Mouse (Mus musculus): ENCODE measurements around the gene Styx. TPM values are rescaled to one million over a fixed set of nuclear protein-coding genes. Genes with fewer than 3 reads are reported as not detected.

Styx gene
- polyA plus RNA-seq, 2 experiments = 23.3 to 74.1 TPM

DNA sequence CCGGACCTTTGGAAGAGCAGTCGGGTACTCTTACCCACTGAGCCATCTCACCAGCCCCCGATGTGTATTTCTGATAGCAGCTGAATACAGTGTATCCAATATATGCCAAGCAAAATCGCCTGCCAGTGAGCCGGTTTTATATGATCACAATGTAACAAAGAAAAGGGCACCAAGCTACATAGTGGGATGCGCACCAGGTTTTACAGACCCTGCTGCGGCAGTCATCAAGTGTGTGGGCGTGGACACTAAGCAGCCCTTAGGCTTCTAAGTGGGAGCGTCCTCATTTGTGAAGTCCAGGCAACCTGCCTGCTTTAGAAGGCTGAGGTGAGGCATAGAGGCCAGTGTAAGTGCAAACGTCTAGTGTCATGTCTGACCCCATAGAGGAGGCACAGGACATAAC lies 109.6 kb downstream of the Styx start:
- Histone ChIP-seq H3K9ac (ENCODE audit: low read depth, low read length, severe bottlenecking) (no peak overlapping the region), H3K36me3 (ENCODE audit: control insufficient read depth, insufficient read depth, low read length) (peaks cover 65% of the 10 kb centered on the region), H3K4me2 (replicated peaks; ENCODE audit: low read depth, low read length, severe bottlenecking) (no peak overlapping the region), H3K27ac (replicated peaks; ENCODE audit: low read depth, low read length) (no peak overlapping the region), H3K4me1 (ENCODE audit: control insufficient read depth, insufficient read depth, low read length) (no peaks in the 10 kb centered on the region), H3K9me3 (ENCODE audit: control insufficient read depth, low read length) (no peaks in the 10 kb centered on the region), H3K27me3 (ENCODE audit: control insufficient read depth, insufficient read depth, low read length) (no peaks in the 10 kb centered on the region), H3K4me3 (replicated peaks; ENCODE audit: low read length) (no peak overlapping the region)
- 90% methylated on average over 10 of the region's 10 CpGs for WGBS
- no peak for TF ChIP-seq POLR2A (IDR thresholded peaks at IDR 0.05; ENCODE audit: borderline replicate concordance, extremely low read depth, insufficient read depth, insufficient read length)
- ATAC-seq (ENCODE audit: low FRiP score, low read depth) = no peak
- DNase-seq (ENCODE audit: low spot score) = no peak

DNA sequence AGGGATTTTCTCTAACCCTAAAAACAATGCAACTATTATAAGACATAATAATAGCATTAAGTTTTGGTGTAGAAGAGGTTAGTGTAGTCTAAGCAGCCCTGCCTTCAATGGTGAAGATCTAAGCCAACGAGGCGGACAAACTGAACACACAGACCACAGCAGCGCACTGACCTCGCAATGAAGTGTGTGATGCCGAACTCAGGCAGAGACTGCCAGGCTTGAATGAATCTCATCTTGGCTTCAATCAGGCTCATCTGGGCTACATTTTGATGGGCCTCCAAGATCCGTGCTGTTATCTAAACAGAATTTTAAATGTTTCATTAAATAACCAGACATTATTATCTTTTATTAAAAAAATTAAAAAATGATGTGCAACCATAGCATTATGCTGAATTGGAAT lies 111.1 kb downstream of the Styx start:
- H3K27ac ChIP-seq (replicated peaks; ENCODE audit: low read depth, low read length) = no peak overlapping the region
- H3K36me3 ChIP-seq (ENCODE audit: control insufficient read depth, insufficient read depth, low read length) = peaks cover 78% of the 10 kb centered on the region
- H3K4me1 ChIP-seq (ENCODE audit: control insufficient read depth, insufficient read depth, low read length) = no peaks in the 10 kb centered on the region
- no peak for DNase-seq (ENCODE audit: low spot score)
- no peak for ATAC-seq (ENCODE audit: low FRiP score, low read depth)
- no peaks in the 10 kb centered on the region for H3K27me3 ChIP-seq (ENCODE audit: control insufficient read depth, insufficient read depth, low read length)
- no peaks in the 10 kb centered on the region for H3K9me3 ChIP-seq (ENCODE audit: control insufficient read depth, low read length)
- no peak overlapping the region for H3K4me3 ChIP-seq (replicated peaks; ENCODE audit: low read length)
- no peak overlapping the region for H3K9ac ChIP-seq (ENCODE audit: low read depth, low read length, severe bottlenecking)
- TF ChIP-seq POLR2A (IDR thresholded peaks at IDR 0.05; ENCODE audit: borderline replicate concordance, extremely low read depth, insufficient read depth, insufficient read length) = no peak
- H3K4me2 ChIP-seq (replicated peaks; ENCODE audit: low read depth, low read length, severe bottlenecking) = no peak overlapping the region
- WGBS = 87% methylated on average over 6 of the region's 6 CpGs

DNA sequence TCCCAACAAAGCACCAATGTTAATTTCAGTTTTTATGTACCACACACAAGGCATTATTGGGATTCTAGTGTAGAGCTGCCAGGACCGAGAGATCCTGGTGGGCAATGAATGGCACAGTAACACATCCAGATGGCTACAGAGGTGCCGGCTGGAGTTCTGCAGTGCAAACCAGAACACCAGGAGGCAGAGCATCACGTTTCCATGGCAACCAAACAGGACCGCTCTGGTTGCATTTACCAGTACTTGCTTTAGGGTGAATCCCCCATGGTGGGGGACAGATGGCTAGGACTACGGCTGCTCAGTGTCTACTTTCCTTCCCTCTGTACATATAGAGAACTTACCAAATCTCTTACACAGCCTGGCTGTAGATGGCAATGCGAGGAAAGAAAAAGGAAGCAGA lies 111.5 kb downstream of the Styx start:
- Histone ChIP-seq H3K27ac (replicated peaks; ENCODE audit: low read depth, low read length) (no peak overlapping the region), H3K4me3 (replicated peaks; ENCODE audit: low read length) (no peak overlapping the region), H3K9ac (ENCODE audit: low read depth, low read length, severe bottlenecking) (no peak overlapping the region), H3K36me3 (ENCODE audit: control insufficient read depth, insufficient read depth, low read length) (peaks cover 82% of the 10 kb centered on the region), H3K4me1 (ENCODE audit: control insufficient read depth, insufficient read depth, low read length) (no peaks in the 10 kb centered on the region), H3K9me3 (ENCODE audit: control insufficient read depth, low read length) (no peaks in the 10 kb centered on the region), H3K27me3 (ENCODE audit: control insufficient read depth, insufficient read depth, low read length) (no peaks in the 10 kb centered on the region), H3K4me2 (replicated peaks; ENCODE audit: low read depth, low read length, severe bottlenecking) (no peak overlapping the region)
- no peak for TF ChIP-seq POLR2A (IDR thresholded peaks at IDR 0.05; ENCODE audit: borderline replicate concordance, extremely low read depth, insufficient read depth, insufficient read length)
- 37% methylated on average over 6 of the region's 6 CpGs for WGBS
- ATAC-seq (ENCODE audit: low FRiP score, low read depth) = no peak
- no peak for DNase-seq (ENCODE audit: low spot score)

DNA sequence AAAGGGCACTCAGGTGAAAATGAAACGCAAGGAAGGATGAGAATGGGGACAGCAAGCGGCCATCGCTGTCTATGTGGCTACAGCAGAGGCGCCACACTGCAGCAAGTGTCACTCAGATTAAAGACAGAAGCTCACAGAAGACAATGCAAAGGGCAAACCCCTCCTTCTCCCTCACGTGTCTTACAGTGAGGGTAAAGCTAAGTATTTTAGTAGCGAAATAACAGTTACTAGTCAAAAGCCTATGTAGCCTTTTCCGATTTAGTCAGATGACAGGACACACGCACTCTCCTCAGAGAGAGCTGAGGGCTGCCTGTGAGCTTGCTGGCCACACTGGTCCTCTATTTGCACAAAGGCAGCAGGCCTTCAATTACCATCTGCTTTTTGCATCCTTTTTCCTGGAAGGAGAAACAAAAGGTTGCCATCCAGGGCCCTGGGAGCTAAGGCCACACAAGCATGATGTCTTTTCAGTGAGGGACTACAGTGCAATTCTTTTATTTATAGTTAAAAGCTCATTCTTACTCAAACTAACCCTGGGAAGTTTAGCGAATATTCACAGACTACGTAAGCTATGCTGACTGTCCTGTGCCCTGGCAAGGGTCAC lies 112.1 kb downstream of the Styx start:
- 71% methylated on average over 10 of the region's 10 CpGs for WGBS
- Histone ChIP-seq H3K4me2 (replicated peaks; ENCODE audit: low read depth, low read length, severe bottlenecking) (no peak overlapping the region), H3K27ac (replicated peaks; ENCODE audit: low read depth, low read length) (no peak overlapping the region), H3K27me3 (ENCODE audit: control insufficient read depth, insufficient read depth, low read length) (no peaks in the 10 kb centered on the region), H3K9me3 (ENCODE audit: control insufficient read depth, low read length) (no peaks in the 10 kb centered on the region), H3K4me3 (replicated peaks; ENCODE audit: low read length) (no peak overlapping the region), H3K36me3 (ENCODE audit: control insufficient read depth, insufficient read depth, low read length) (peaks cover 84% of the 10 kb centered on the region), H3K9ac (ENCODE audit: low read depth, low read length, severe bottlenecking) (no peak overlapping the region), H3K4me1 (ENCODE audit: control insufficient read depth, insufficient read depth, low read length) (no peaks in the 10 kb centered on the region)
- DNase-seq (ENCODE audit: low spot score) (no peak), ATAC-seq (ENCODE audit: low FRiP score, low read depth) (no peak)
- no peak for TF ChIP-seq POLR2A (IDR thresholded peaks at IDR 0.05; ENCODE audit: borderline replicate concordance, extremely low read depth, insufficient read depth, insufficient read length)

DNA sequence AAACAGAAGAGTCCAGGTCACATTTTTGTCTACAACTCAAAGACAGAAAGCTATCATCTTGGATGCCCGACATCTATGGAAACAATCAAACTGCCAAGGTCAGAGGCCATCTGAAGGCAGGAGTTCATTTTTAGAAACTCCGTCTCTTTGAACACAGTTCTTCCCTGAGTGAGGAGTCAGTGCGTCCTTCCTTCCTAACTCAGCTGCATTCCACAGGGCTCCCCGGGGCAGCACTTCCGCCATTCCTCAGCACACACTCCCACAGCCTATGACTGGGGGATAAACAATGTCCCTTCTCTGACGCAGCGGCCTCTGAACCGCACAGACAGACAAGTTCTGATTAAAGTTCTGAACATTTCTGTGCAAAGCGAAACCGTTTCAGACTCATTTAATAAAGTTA lies 112.7 kb downstream of the Styx start:
- no peak overlapping the region for H3K27ac ChIP-seq (replicated peaks; ENCODE audit: low read depth, low read length)
- H3K4me1 ChIP-seq (ENCODE audit: control insufficient read depth, insufficient read depth, low read length) = no peaks in the 10 kb centered on the region
- TF ChIP-seq POLR2A (IDR thresholded peaks at IDR 0.05; ENCODE audit: borderline replicate concordance, extremely low read depth, insufficient read depth, insufficient read length) = no peak
- peaks cover 80% of the 10 kb centered on the region for H3K36me3 ChIP-seq (ENCODE audit: control insufficient read depth, insufficient read depth, low read length)
- 27% methylated on average over 10 of the region's 10 CpGs for WGBS
- DNase-seq (ENCODE audit: low spot score) = no peak
- no peak overlapping the region for H3K4me2 ChIP-seq (replicated peaks; ENCODE audit: low read depth, low read length, severe bottlenecking)
- no peaks in the 10 kb centered on the region for H3K27me3 ChIP-seq (ENCODE audit: control insufficient read depth, insufficient read depth, low read length)
- ATAC-seq (ENCODE audit: low FRiP score, low read depth) = no peak
- H3K9ac ChIP-seq (ENCODE audit: low read depth, low read length, severe bottlenecking) = no peak overlapping the region
- H3K9me3 ChIP-seq (ENCODE audit: control insufficient read depth, low read length) = no peaks in the 10 kb centered on the region
- H3K4me3 ChIP-seq (replicated peaks; ENCODE audit: low read length) = no peak overlapping the region
